Mouse (Mus musculus) olfactory bulb, adult 2 months (tissue): ENCODE data around the gene Cops3.

Experiments
- CTCF ChIP-seq: fragments of 200-500 bp; IDR thresholded peaks from 2 replicates; pipeline ENCODE4 v1.5.1; 2012; ENCODE audit warnings: low read depth, mild to moderate bottlenecking, low read length, moderate library complexity; ENCODE audit not compliant: insufficient read depth
- POLR2A ChIP-seq: fragments of 200-500 bp; IDR thresholded peaks from 2 replicates; pipeline ENCODE4 v1.6.1; 2012; ENCODE audit warnings: mild to moderate bottlenecking, low read depth, low read length, moderate library complexity; ENCODE audit not compliant: insufficient read depth

DNA sequence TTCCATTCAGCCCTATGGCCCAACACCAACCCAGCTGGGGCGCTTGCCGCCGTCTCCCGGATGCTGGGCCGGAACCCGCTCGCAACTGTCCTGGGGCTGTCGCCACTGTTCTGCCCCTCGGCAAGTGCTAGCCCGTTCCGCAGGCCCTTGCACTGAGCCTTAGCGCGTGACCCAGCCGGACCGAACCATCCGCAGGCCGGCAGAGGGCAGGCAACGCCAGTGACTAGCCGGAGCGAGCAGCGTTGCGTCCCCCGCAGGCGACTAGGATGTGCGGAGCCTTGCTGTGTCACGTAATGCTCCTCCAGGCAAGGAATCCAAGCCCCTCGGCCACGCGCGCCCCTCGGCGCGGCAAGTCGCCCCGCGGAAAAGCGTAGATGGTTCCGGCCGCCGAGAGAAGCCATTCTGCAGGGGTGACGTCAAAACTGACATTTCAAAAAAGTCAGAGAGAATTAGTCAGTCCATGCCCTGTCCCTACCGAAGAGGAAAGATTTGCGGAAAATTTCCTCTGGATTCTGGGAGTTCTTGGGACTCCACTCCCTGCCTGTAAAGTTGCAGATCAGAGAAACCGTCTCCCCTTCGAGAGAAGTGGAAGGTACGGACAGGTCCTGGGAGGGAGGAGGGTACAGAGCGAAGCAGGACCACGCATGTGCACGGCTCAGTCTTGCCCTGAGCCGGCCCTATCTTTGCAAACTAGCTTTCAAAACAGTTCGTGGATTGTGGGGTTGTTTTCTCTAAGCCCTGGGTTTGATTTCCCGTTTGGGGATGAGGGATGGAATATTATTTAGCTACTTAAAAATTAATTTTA is 29.8 kb downstream of the Cops3 start, which contains the start of gene Flcn:
- no peak for TF ChIP-seq CTCF
- peak; percentile 91 for TF ChIP-seq POLR2A
